Mouse (Mus musculus) gastrocnemius, postnatal 4 days (tissue): ENCODE data around the gene Kcnj4. TPM values are rescaled to one million over a fixed set of nuclear protein-coding genes. Genes with fewer than 3 reads are reported as not detected.

ENCODE experiments used
- microRNA-seq: library from miRNA; unstranded; fragments of <30 nt; microRNA quantifications from one replicate; pipeline ENCODE4 v1.2.0, GENCODE M21; 2021
- total RNA-seq, 2 experiments: library from RNA; stranded (reverse); gene quantifications; 2 replicates each; pipeline ENCODE4 v1.2.3; 2021

The Kcnj4 gene
- total RNA-seq, 2 experiments from 2014 or later = 0.13 TPM; not detected in 1

Small RNA genes within 50 kb of the gene (microRNA-seq; reads per million reads assigned to microRNA genes)
- gene Gm44302 = not detected

Other genes with a start within 250 kb of the Kcnj4 start
- 1 to 10 TPM; 5.0 to 9.0 TPM for gene Baiap2l2, start 219.7 kb downstream of the Kcnj4 start, total RNA-seq
- gene Pla2g6, start 176.9 kb downstream of the Kcnj4 start, total RNA-seq = 10 to 100 TPM; 11.5 to 15.7 TPM
- 1 to 10 TPM; 3.8 to 4.0 TPM for gene Maff, start 158.6 kb downstream of the Kcnj4 start, total RNA-seq
- gene Tmem184b, start 101.7 kb downstream of the Kcnj4 start, total RNA-seq = 10 to 100 TPM; 72.4 to 77.4 TPM
- gene Csnk1e, start 49.7 kb downstream of the Kcnj4 start, total RNA-seq = 10 to 100 TPM; 81.1 to 89.2 TPM
- gene Kdelr3, start 11.2 kb upstream of the Kcnj4 start, total RNA-seq = 10 to 100 TPM; 49.1 to 55.1 TPM
- 100 to 1,000 TPM; 210 to 254 TPM for gene Ddx17, start 41.5 kb upstream of the Kcnj4 start, total RNA-seq
- gene Dmc1, start 99.9 kb upstream of the Kcnj4 start, total RNA-seq = 1 to 10 TPM; 1.7 to 3.6 TPM
- gene Fam227a, start 153.7 kb upstream of the Kcnj4 start, total RNA-seq = 1 to 10 TPM; 1.7 to 2.1 TPM
- gene Cby1, start 154.0 kb upstream of the Kcnj4 start, total RNA-seq = 10 to 100 TPM; 29.9 to 32.1 TPM
- 100 to 1,000 TPM; 110 to 114 TPM for gene Tomm22, start 165.6 kb upstream of the Kcnj4 start, total RNA-seq
- gene Josd1, start 182.7 kb upstream of the Kcnj4 start, total RNA-seq = 10 to 100 TPM; 16.6 to 17.4 TPM
- 10 to 100 TPM; 20.7 to 22.5 TPM for gene Gtpbp1, start 185.6 kb upstream of the Kcnj4 start, total RNA-seq
- gene Sun2, start 237.3 kb upstream of the Kcnj4 start, total RNA-seq = 10 to 100 TPM; 60.4 to 61.3 TPM